Mouse (Mus musculus): ENCODE measurements around the gene Aup1. TPM values are rescaled to one million over a fixed set of nuclear protein-coding genes. Genes with fewer than 3 reads are reported as not detected.

Aup1 gene
- polyA plus RNA-seq, 1 experiment = 44.3 TPM

- no peak overlapping the region for H3K9ac ChIP-seq (ENCODE audit: low read depth, poor library complexity, severe bottlenecking)
- H3K27ac ChIP-seq (ENCODE audit: insufficient read depth, low read length) = no peak overlapping the region
- H3K36me3 ChIP-seq (ENCODE audit: control insufficient read depth, insufficient read depth, low read length, poor library complexity, severe bottlenecking) = no peaks in the 10 kb centered on the region
- no peaks in the 10 kb centered on the region for H3K27me3 ChIP-seq (ENCODE audit: control insufficient read depth, insufficient read depth, low read length, poor library complexity, severe bottlenecking)
- H3K4me3 ChIP-seq (ENCODE audit: low read depth, low read length) = no peak overlapping the region
- H3K9me3 ChIP-seq (replicated peaks; ENCODE audit: control insufficient read depth, insufficient read depth, low read length, poor library complexity, severe bottlenecking) = no peaks in the 10 kb centered on the region
- TF ChIP-seq EP300 (IDR thresholded peaks at IDR 0.05; ENCODE audit: insufficient read depth, low read depth, low read length) = no peak
- TF ChIP-seq POLR2A (IDR thresholded peaks at IDR 0.05; ENCODE audit: insufficient read depth, low read length) = no peak
- no peak for TF ChIP-seq CTCF (IDR thresholded peaks at IDR 0.05; ENCODE audit: low read depth, low read length)
- H3K4me1 ChIP-seq (ENCODE audit: control insufficient read depth, insufficient read depth, low read length) = no peaks in the 10 kb centered on the region
These were observed 29.1 kb upstream of the Aup1 start for GRCm38 (mm10) chr6:83025221-83025620.

- TF ChIP-seq POLR2A (IDR thresholded peaks at IDR 0.05; ENCODE audit: insufficient read depth, low read length) (no peak), CTCF (IDR thresholded peaks at IDR 0.05; ENCODE audit: low read depth, low read length) (no peak), EP300 (IDR thresholded peaks at IDR 0.05; ENCODE audit: insufficient read depth, low read depth, low read length) (no peak)
- H3K27ac ChIP-seq (ENCODE audit: insufficient read depth, low read length) = no peak overlapping the region
- H3K4me1 ChIP-seq (ENCODE audit: control insufficient read depth, insufficient read depth, low read length) = no peaks in the 10 kb centered on the region
- H3K9ac ChIP-seq (ENCODE audit: low read depth, poor library complexity, severe bottlenecking) = no peak overlapping the region
- H3K36me3 ChIP-seq (ENCODE audit: control insufficient read depth, insufficient read depth, low read length, poor library complexity, severe bottlenecking) = no peaks in the 10 kb centered on the region
- H3K9me3 ChIP-seq (replicated peaks; ENCODE audit: control insufficient read depth, insufficient read depth, low read length, poor library complexity, severe bottlenecking) = no peaks in the 10 kb centered on the region
- H3K27me3 ChIP-seq (ENCODE audit: control insufficient read depth, insufficient read depth, low read length, poor library complexity, severe bottlenecking) = no peaks in the 10 kb centered on the region
- no peak overlapping the region for H3K4me3 ChIP-seq (ENCODE audit: low read depth, low read length)
These were observed 27.0 kb upstream of the Aup1 start for GRCm38 (mm10) chr6:83027293-83027692.

- Histone ChIP-seq H3K4me3 (ENCODE audit: low read depth, low read length) (no peak overlapping the region), H3K9me3 (replicated peaks; ENCODE audit: control insufficient read depth, insufficient read depth, low read length, poor library complexity, severe bottlenecking) (no peaks in the 10 kb centered on the region), H3K27me3 (ENCODE audit: control insufficient read depth, insufficient read depth, low read length, poor library complexity, severe bottlenecking) (no peaks in the 10 kb centered on the region), H3K27ac (ENCODE audit: insufficient read depth, low read length) (no peak overlapping the region), H3K9ac (ENCODE audit: low read depth, poor library complexity, severe bottlenecking) (no peak overlapping the region), H3K36me3 (ENCODE audit: control insufficient read depth, insufficient read depth, low read length, poor library complexity, severe bottlenecking) (no peaks in the 10 kb centered on the region), H3K4me1 (ENCODE audit: control insufficient read depth, insufficient read depth, low read length) (no peaks in the 10 kb centered on the region)
- TF ChIP-seq POLR2A (IDR thresholded peaks at IDR 0.05; ENCODE audit: insufficient read depth, low read length) (no peak), EP300 (IDR thresholded peaks at IDR 0.05; ENCODE audit: insufficient read depth, low read depth, low read length) (no peak), CTCF (IDR thresholded peaks at IDR 0.05; ENCODE audit: low read depth, low read length) (no peak)
These were observed 26.6 kb upstream of the Aup1 start for GRCm38 (mm10) chr6:83027706-83028105.

- Histone ChIP-seq H3K9ac (ENCODE audit: low read depth, poor library complexity, severe bottlenecking) (no peak overlapping the region), H3K36me3 (ENCODE audit: control insufficient read depth, insufficient read depth, low read length, poor library complexity, severe bottlenecking) (no peaks in the 10 kb centered on the region), H3K9me3 (replicated peaks; ENCODE audit: control insufficient read depth, insufficient read depth, low read length, poor library complexity, severe bottlenecking) (no peaks in the 10 kb centered on the region), H3K27ac (ENCODE audit: insufficient read depth, low read length) (no peak overlapping the region), H3K4me3 (ENCODE audit: low read depth, low read length) (no peak overlapping the region), H3K27me3 (ENCODE audit: control insufficient read depth, insufficient read depth, low read length, poor library complexity, severe bottlenecking) (no peaks in the 10 kb centered on the region), H3K4me1 (ENCODE audit: control insufficient read depth, insufficient read depth, low read length) (peaks cover 1% of the 10 kb centered on the region)
- TF ChIP-seq POLR2A (IDR thresholded peaks at IDR 0.05; ENCODE audit: insufficient read depth, low read length) = no peak
- no peak for TF ChIP-seq EP300 (IDR thresholded peaks at IDR 0.05; ENCODE audit: insufficient read depth, low read depth, low read length)
- no peak for TF ChIP-seq CTCF (IDR thresholded peaks at IDR 0.05; ENCODE audit: low read depth, low read length)
These were observed 24.5 kb upstream of the Aup1 start for GRCm38 (mm10) chr6:83029777-83030176.

- H3K4me3 ChIP-seq (ENCODE audit: low read depth, low read length) = no peak overlapping the region
- H3K9ac ChIP-seq (ENCODE audit: low read depth, poor library complexity, severe bottlenecking) = no peak overlapping the region
- H3K27ac ChIP-seq (ENCODE audit: insufficient read depth, low read length) = no peak overlapping the region
- H3K9me3 ChIP-seq (replicated peaks; ENCODE audit: control insufficient read depth, insufficient read depth, low read length, poor library complexity, severe bottlenecking) = no peaks in the 10 kb centered on the region
- H3K27me3 ChIP-seq (ENCODE audit: control insufficient read depth, insufficient read depth, low read length, poor library complexity, severe bottlenecking) = no peaks in the 10 kb centered on the region
- H3K36me3 ChIP-seq (ENCODE audit: control insufficient read depth, insufficient read depth, low read length, poor library complexity, severe bottlenecking) = no peaks in the 10 kb centered on the region
- TF ChIP-seq EP300 (IDR thresholded peaks at IDR 0.05; ENCODE audit: insufficient read depth, low read depth, low read length) (no peak), CTCF (IDR thresholded peaks at IDR 0.05; ENCODE audit: low read depth, low read length) (no peak), POLR2A (IDR thresholded peaks at IDR 0.05; ENCODE audit: insufficient read depth, low read length) (no peak)
- H3K4me1 ChIP-seq (ENCODE audit: control insufficient read depth, insufficient read depth, low read length) = peaks cover 1% of the 10 kb centered on the region
These were observed 23.2 kb upstream of the Aup1 start for GRCm38 (mm10) chr6:83031111-83031510.

- peak overlapping the region; percentile 84; the same call in 1 of the 2 replicates for H3K4me3 ChIP-seq (ENCODE audit: low read depth, low read length)
- no peaks in the 10 kb centered on the region for H3K27me3 ChIP-seq (ENCODE audit: control insufficient read depth, insufficient read depth, low read length, poor library complexity, severe bottlenecking)
- no peak for TF ChIP-seq POLR2A (IDR thresholded peaks at IDR 0.05; ENCODE audit: insufficient read depth, low read length)
- no peak for TF ChIP-seq EP300 (IDR thresholded peaks at IDR 0.05; ENCODE audit: insufficient read depth, low read depth, low read length)
- TF ChIP-seq CTCF (IDR thresholded peaks at IDR 0.05; ENCODE audit: low read depth, low read length) = no peak
- peaks cover 1% of the 10 kb centered on the region for H3K4me1 ChIP-seq (ENCODE audit: control insufficient read depth, insufficient read depth, low read length)
- H3K9me3 ChIP-seq (replicated peaks; ENCODE audit: control insufficient read depth, insufficient read depth, low read length, poor library complexity, severe bottlenecking) = no peaks in the 10 kb centered on the region
- no peak overlapping the region for H3K27ac ChIP-seq (ENCODE audit: insufficient read depth, low read length)
- peak overlapping the region; percentile 61; the same call in 1 of the 2 replicates for H3K9ac ChIP-seq (ENCODE audit: low read depth, poor library complexity, severe bottlenecking)
- no peaks in the 10 kb centered on the region for H3K36me3 ChIP-seq (ENCODE audit: control insufficient read depth, insufficient read depth, low read length, poor library complexity, severe bottlenecking)
These were observed 22.3 kb upstream of the Aup1 start for GRCm38 (mm10) chr6:83031921-83032590.
